Mouse (Mus musculus): ENCODE data around the gene 4931409K22Rik. TPM values are rescaled to one million over a fixed set of nuclear protein-coding genes. Genes with fewer than 3 reads are reported as not detected.
A peak's percentile ranks its signal among the peaks of the same experiment; 100 is the strongest.
"Not testable (repeated sequence)": the region's sequence is repeated elsewhere in the genome, so short reads cannot be mapped to it uniquely, and the experiment has no call there.

4931409K22Rik gene
- total and polyA plus RNA-seq, 2 experiments from 2014 or later, result 0.11 TPM; not detected in 1

GRCm38 (mm10) chr5:24575948-24576347, 19.3 kb upstream of the 4931409K22Rik start:
- no peaks in the 10 kb centered on the region for H3K9me3 ChIP-seq (ENCODE audit: low read length)
- H3K36me3 ChIP-seq (ENCODE audit: insufficient read depth), result peaks cover 40% of the 10 kb centered on the region
- TF ChIP-seq CTCF (IDR thresholded peaks at IDR 0.05; ENCODE audit: low read depth), result no peak
- H3K4me1 ChIP-seq (ENCODE audit: insufficient read depth), result peaks cover 8% of the 10 kb centered on the region; the same call in 1 of the 2 replicates
- no peak overlapping the region for H3K27ac ChIP-seq (ENCODE audit: low read depth, low read length)
- WGBS, result 83% methylated on average over 1 of the region's 1 CpGs
- no peaks in the 10 kb centered on the region for H3K27me3 ChIP-seq (ENCODE audit: insufficient read depth, low read length)
- no peak overlapping the region for H3K9ac ChIP-seq
- ATAC-seq, result no peak
- DNase-seq, result no peak
- peak overlapping the region; percentile 83; the same call in 1 of the 2 replicates for H3K4me2 ChIP-seq (ENCODE audit: low read depth)
- H3K4me3 ChIP-seq (ENCODE audit: low read depth, low read length), result no peak overlapping the region

GRCm38 (mm10) chr5:24555335-24555734, 1.3 kb downstream of the 4931409K22Rik start:
- not testable (repeated sequence) for H3K27me3 ChIP-seq (ENCODE audit: insufficient read depth, low read length); H3K4me1 ChIP-seq (ENCODE audit: insufficient read depth); H3K9ac ChIP-seq; H3K36me3 ChIP-seq (ENCODE audit: insufficient read depth); H3K4me3 ChIP-seq (ENCODE audit: low read depth, low read length); H3K9me3 ChIP-seq (ENCODE audit: low read length); ATAC-seq; H3K4me2 ChIP-seq (ENCODE audit: low read depth); DNase-seq; H3K27ac ChIP-seq (ENCODE audit: low read depth, low read length)
- WGBS, result 92% methylated on average over 7 of the region's 7 CpGs

- H3K27me3 ChIP-seq (ENCODE audit: insufficient read depth, low read length), result no peaks in the 10 kb centered on the region
- H3K4me1 ChIP-seq (ENCODE audit: insufficient read depth), result peaks cover 9% of the 10 kb centered on the region; the same call in 1 of the 2 replicates
- no peak overlapping the region for H3K9ac ChIP-seq
- no peak overlapping the region for H3K27ac ChIP-seq (ENCODE audit: low read depth, low read length)
- no peak overlapping the region for H3K4me3 ChIP-seq (ENCODE audit: low read depth, low read length)
- no peak for TF ChIP-seq CTCF (IDR thresholded peaks at IDR 0.05; ENCODE audit: low read depth)
- H3K36me3 ChIP-seq (ENCODE audit: insufficient read depth), result no peaks in the 10 kb centered on the region
- H3K4me2 ChIP-seq (ENCODE audit: low read depth), result no peak overlapping the region
- no peak for ATAC-seq
- no peaks in the 10 kb centered on the region for H3K9me3 ChIP-seq (ENCODE audit: low read length)
- 79% methylated on average over 5 of the region's 5 CpGs for WGBS
- DNase-seq, result no peak
Observed at GRCm38 (mm10) chr5:24553621-24554244, 2.9 kb downstream of the 4931409K22Rik start.

GRCm38 (mm10) chr5:24551317-24551688, 5.3 kb downstream of the 4931409K22Rik start:
- ATAC-seq (0 out of 2 replicates have a peak, but pooled peaks have one; percentile 1), DNase-seq (no peak)
- Histone ChIP-seq H3K4me1 (ENCODE audit: insufficient read depth) (peaks cover 9% of the 10 kb centered on the region; the same call in 1 of the 2 replicates), H3K4me2 (ENCODE audit: low read depth) (peak overlapping the region; percentile 45), H3K9ac (peak overlapping the region; percentile 31; the same call in 1 of the 2 replicates), H3K9me3 (ENCODE audit: low read length) (no peaks in the 10 kb centered on the region), H3K36me3 (ENCODE audit: insufficient read depth) (no peaks in the 10 kb centered on the region), H3K4me3 (ENCODE audit: low read depth, low read length) (peak overlapping the region; percentile 18), H3K27me3 (ENCODE audit: insufficient read depth, low read length) (no peaks in the 10 kb centered on the region), H3K27ac (ENCODE audit: low read depth, low read length) (peak overlapping the region; percentile 10; the same call in 1 of the 2 replicates)
- no peak for TF ChIP-seq CTCF (IDR thresholded peaks at IDR 0.05; ENCODE audit: low read depth)
- 30% methylated on average over 2 of the region's 2 CpGs for WGBS

GRCm38 (mm10) chr5:24550598-24551316, 5.9 kb downstream of the 4931409K22Rik start:
- 19% methylated on average over 25 of the region's 26 CpGs for WGBS
- H3K36me3 ChIP-seq (ENCODE audit: insufficient read depth), result no peaks in the 10 kb centered on the region
- H3K27ac ChIP-seq (ENCODE audit: low read depth, low read length), result peak overlapping the region; percentile 45; the same call in 1 of the 2 replicates
- ATAC-seq, result peak; percentile 92
- no peak for TF ChIP-seq CTCF (IDR thresholded peaks at IDR 0.05; ENCODE audit: low read depth)
- no peaks in the 10 kb centered on the region for H3K27me3 ChIP-seq (ENCODE audit: insufficient read depth, low read length)
- H3K4me1 ChIP-seq (ENCODE audit: insufficient read depth), result peaks cover 9% of the 10 kb centered on the region; the same call in 1 of the 2 replicates
- H3K9me3 ChIP-seq (ENCODE audit: low read length), result no peaks in the 10 kb centered on the region
- peak; percentile 86 for DNase-seq
- peak overlapping the region; percentile 45 for H3K4me2 ChIP-seq (ENCODE audit: low read depth)
- peak overlapping the region; percentile 18 for H3K4me3 ChIP-seq (ENCODE audit: low read depth, low read length)
- peak overlapping the region; percentile 31 for H3K9ac ChIP-seq

GRCm38 (mm10) chr5:24542643-24543042, 14.0 kb downstream of the 4931409K22Rik start:
- Histone ChIP-seq H3K9ac (no peak overlapping the region), H3K4me1 (ENCODE audit: insufficient read depth) (no peaks in the 10 kb centered on the region), H3K4me2 (ENCODE audit: low read depth) (no peak overlapping the region), H3K36me3 (ENCODE audit: insufficient read depth) (no peaks in the 10 kb centered on the region), H3K27me3 (ENCODE audit: insufficient read depth, low read length) (no peaks in the 10 kb centered on the region), H3K4me3 (ENCODE audit: low read depth, low read length) (no peak overlapping the region), H3K9me3 (ENCODE audit: low read length) (no peaks in the 10 kb centered on the region), H3K27ac (ENCODE audit: low read depth, low read length) (no peak overlapping the region)
- no peak for DNase-seq
- WGBS, result 81% methylated on average over 7 of the region's 7 CpGs
- ATAC-seq, result no peak
- TF ChIP-seq CTCF (IDR thresholded peaks at IDR 0.05; ENCODE audit: low read depth), result no peak

- Histone ChIP-seq H3K4me3 (ENCODE audit: low read depth, low read length) (no peak overlapping the region), H3K36me3 (ENCODE audit: insufficient read depth) (no peaks in the 10 kb centered on the region), H3K27me3 (ENCODE audit: insufficient read depth, low read length) (no peaks in the 10 kb centered on the region), H3K9ac (no peak overlapping the region), H3K4me1 (ENCODE audit: insufficient read depth) (no peaks in the 10 kb centered on the region), H3K4me2 (ENCODE audit: low read depth) (no peak overlapping the region), H3K27ac (ENCODE audit: low read depth, low read length) (no peak overlapping the region), H3K9me3 (ENCODE audit: low read length) (no peaks in the 10 kb centered on the region)
- 52% methylated on average over 6 of the region's 6 CpGs for WGBS
- no peak for DNase-seq
- ATAC-seq, result no peak
- no peak for TF ChIP-seq CTCF (IDR thresholded peaks at IDR 0.05; ENCODE audit: low read depth)
Observed at GRCm38 (mm10) chr5:24541144-24541569, 15.5 kb downstream of the 4931409K22Rik start.

Measured in forebrain, postnatal 0 days (tissue).